Mouse (Mus musculus) liver, embryonic 16.5 days (tissue): ENCODE measurements around the gene Kcnk3. TPM values are rescaled to one million over a fixed set of nuclear protein-coding genes. Genes with fewer than 3 reads are reported as not detected.

Experiments
- ATAC-seq: fragments of 200-750 bp; cut with Nextera tagmentation; 2 replicates; pipeline ENCODE4 v1.8.0; 2017; ENCODE audit warnings: low read depth, mild to moderate bottlenecking, moderate number of reproducible peaks, moderate library complexity
- H3K27ac ChIP-seq: fragments of 300-500 bp; sonication (generic); 2 replicates; pipeline ENCODE4 v1.5.1; 2014; ENCODE audit warnings: mild to moderate bottlenecking, low read length
- H3K27me3 ChIP-seq: fragments of 300-500 bp; sonication (generic); 2 replicates; pipeline ENCODE4 v1.6.1; 2014; ENCODE audit warnings: low read depth, low read length, mixed read lengths; ENCODE audit not compliant: control insufficient read depth, insufficient read depth
- H3K36me3 ChIP-seq: fragments of 300-500 bp; sonication (generic); 2 replicates; pipeline ENCODE4 v1.6.1; 2014; ENCODE audit warnings: mild to moderate bottlenecking; ENCODE audit not compliant: control insufficient read depth, insufficient read depth
- H3K4me1 ChIP-seq: fragments of 300-500 bp; sonication (generic); 2 replicates; pipeline ENCODE4 v1.6.1; 2014; ENCODE audit warnings: low read depth, low read length, mixed read lengths; ENCODE audit not compliant: control insufficient read depth
- H3K4me2 ChIP-seq: fragments of 300-500 bp; sonication (generic); 2 replicates; pipeline ENCODE4 v1.6.1; 2014; ENCODE audit warnings: low read depth, low read length, mixed read lengths
- H3K4me3 ChIP-seq: fragments of 300-500 bp; sonication (generic); 2 replicates; pipeline ENCODE4 v1.5.1; 2014; ENCODE audit warnings: low read depth, mild to moderate bottlenecking, low read length
- H3K9ac ChIP-seq: fragments of 300-500 bp; sonication (generic); 2 replicates; pipeline ENCODE4 v1.6.1; 2014; ENCODE audit warnings: low read depth, low read length
- H3K9me3 ChIP-seq: fragments of 300-500 bp; sonication (generic); replicated peaks from 2 replicates; pipeline ENCODE4 v1.6.1; 2016; ENCODE audit warnings: low read length; ENCODE audit not compliant: control insufficient read depth
- WGBS: fragments of 180-500 bp; shearing (Covaris S2); extraction: QIAGEN DNeasy Blood & Tissue Kit; methylation state at CpG from one replicate; pipeline ENCODE4 v1.1.7; 2014; ENCODE audit not compliant: insufficient replicate concordance; 5-methylcytosine and 5-hydroxymethylcytosine counted together
- polyA plus RNA-seq: library from polyadenylated mRNA; unstranded; fragments of >200 nt; fragmentation: Nextera tagmentation; extraction: Ambion mirVana; gene quantifications from 2 replicates; pipeline ENCODE4 v1.2.1, GENCODE M21; 2015

Gene Kcnk3
- polyA plus RNA-seq, 1 experiment from 2014 or later = 0.47 TPM

DNA sequence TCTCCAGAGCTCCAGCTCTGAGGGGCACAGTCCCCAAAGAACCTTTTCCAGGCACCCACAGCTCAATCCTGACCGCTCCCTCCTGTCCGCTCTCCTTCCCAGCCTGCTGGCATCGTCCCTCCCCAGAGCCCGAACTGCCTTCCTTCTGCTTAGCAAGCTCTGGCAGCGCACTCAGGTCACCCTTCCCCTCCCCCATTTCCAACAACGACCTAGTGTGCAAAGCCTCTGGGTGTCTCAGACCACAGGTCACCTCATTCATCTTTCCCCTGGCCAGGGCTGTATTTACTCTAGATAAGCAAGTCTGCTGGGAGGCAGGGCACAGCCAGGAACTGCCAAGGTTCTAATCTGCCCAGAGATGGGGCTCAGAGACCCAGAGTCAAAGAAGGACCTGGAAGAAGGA, 27.4 kb downstream of the Kcnk3 start:
- no peak overlapping the region for H3K4me2 ChIP-seq
- H3K9ac ChIP-seq = no peak overlapping the region
- H3K27me3 ChIP-seq = no peaks in the 10 kb centered on the region
- no peak overlapping the region for H3K4me3 ChIP-seq
- ATAC-seq = peak; percentile 70
- no peaks in the 10 kb centered on the region for H3K9me3 ChIP-seq
- no peaks in the 10 kb centered on the region for H3K36me3 ChIP-seq
- H3K27ac ChIP-seq = no peak overlapping the region
- WGBS = 39% methylated on average over 6 of the region's 6 CpGs
- peaks cover 12% of the 10 kb centered on the region for H3K4me1 ChIP-seq

GRCm38 (mm10) chr5:30615819-30616218, 27.8 kb downstream of the Kcnk3 start:
- Histone ChIP-seq H3K36me3 (no peaks in the 10 kb centered on the region), H3K4me3 (no peak overlapping the region), H3K9me3 (no peaks in the 10 kb centered on the region), H3K27me3 (peaks cover 3% of the 10 kb centered on the region; the same call in 1 of the 2 replicates), H3K9ac (no peak overlapping the region), H3K4me2 (no peak overlapping the region), H3K27ac (no peak overlapping the region), H3K4me1 (peaks cover 12% of the 10 kb centered on the region)
- no peak for ATAC-seq
- WGBS = 48% methylated on average over 4 of the region's 4 CpGs

DNA sequence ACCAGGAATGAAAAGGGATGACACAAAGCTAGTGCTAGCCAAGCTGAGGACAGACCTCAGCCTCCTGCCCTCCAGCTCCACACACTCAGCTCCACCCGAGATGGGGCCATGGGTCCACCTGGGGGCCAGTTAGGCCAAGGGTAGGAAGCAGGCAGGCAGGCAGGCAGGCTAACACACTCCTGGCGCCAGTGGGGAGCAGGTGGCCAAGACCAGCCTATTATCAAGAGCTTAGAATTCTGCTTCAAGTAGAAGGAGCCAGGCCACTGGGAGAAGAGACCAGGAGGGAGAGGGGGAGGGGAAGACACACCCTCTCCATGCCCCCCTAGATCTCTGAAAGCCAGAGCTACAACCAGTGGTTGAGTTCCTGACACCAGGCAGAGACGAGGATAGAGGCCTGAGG, 28.7 kb downstream of the Kcnk3 start:
- no peak for ATAC-seq
- Histone ChIP-seq H3K4me2 (no peak overlapping the region), H3K36me3 (no peaks in the 10 kb centered on the region), H3K9me3 (no peaks in the 10 kb centered on the region), H3K4me1 (peaks cover 12% of the 10 kb centered on the region), H3K9ac (no peak overlapping the region), H3K4me3 (no peak overlapping the region), H3K27me3 (peaks cover 11% of the 10 kb centered on the region), H3K27ac (no peak overlapping the region)
- 22% methylated on average over 3 of the region's 3 CpGs for WGBS

DNA sequence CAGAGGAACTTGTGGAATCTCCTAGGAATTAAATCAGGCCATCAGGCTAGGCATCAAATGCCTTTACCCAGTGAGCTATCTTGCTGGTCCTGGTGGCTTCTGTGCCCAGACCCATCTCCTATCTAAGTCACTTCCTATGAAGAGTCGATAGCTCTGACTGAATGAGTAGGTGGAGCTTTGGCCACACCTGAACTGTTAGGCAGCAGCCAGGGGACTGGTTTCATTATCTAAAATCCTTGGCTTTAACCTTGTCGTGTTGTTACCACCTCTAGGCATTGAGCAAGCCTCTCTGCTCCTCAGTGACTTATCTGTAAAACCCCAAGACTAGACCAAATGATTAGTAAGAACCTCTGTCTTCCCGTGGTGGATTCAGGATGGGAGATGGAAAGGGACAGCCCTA, 29.4 kb downstream of the Kcnk3 start:
- 5% methylated on average over 3 of the region's 3 CpGs for WGBS
- Histone ChIP-seq H3K9ac (no peak overlapping the region), H3K9me3 (no peaks in the 10 kb centered on the region), H3K4me3 (no peak overlapping the region), H3K36me3 (no peaks in the 10 kb centered on the region), H3K4me1 (peaks cover 15% of the 10 kb centered on the region), H3K27me3 (peaks cover 18% of the 10 kb centered on the region), H3K4me2 (0 out of 2 replicates have a peak overlapping the region, but pooled peaks have one; percentile 4), H3K27ac (no peak overlapping the region)
- no peak for ATAC-seq

DNA sequence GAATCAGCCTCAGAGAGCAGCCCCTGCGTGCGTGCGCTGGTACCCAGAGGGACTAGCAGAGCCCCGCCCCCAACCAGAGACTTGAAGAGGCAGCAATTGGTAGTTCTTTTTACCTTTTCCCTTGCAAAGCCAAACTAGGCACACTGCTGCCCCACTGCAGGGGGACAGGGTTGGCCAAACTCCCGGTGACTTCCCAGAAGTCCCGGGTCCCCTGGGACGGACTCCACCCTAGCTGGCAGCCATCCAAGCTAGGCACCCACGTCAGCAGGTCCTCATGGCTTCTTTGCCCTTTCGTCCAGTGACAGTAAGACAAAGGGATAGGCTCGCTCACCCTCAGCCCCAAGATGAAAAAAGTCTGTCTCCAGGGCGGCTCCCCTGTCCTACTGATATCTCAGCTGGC, 29.9 kb downstream of the Kcnk3 start:
- Histone ChIP-seq H3K4me2 (no peak overlapping the region), H3K4me3 (no peak overlapping the region), H3K36me3 (no peaks in the 10 kb centered on the region), H3K27ac (no peak overlapping the region), H3K4me1 (peaks cover 18% of the 10 kb centered on the region), H3K9me3 (no peaks in the 10 kb centered on the region), H3K27me3 (peaks cover 23% of the 10 kb centered on the region), H3K9ac (no peak overlapping the region)
- WGBS = 29% methylated on average over 11 of the region's 11 CpGs
- peak; percentile 49; the same call in 1 of the 2 replicates for ATAC-seq

GRCm38 (mm10) chr5:30618376-30619003, 30.5 kb downstream of the Kcnk3 start:
- Histone ChIP-seq H3K9me3 (no peaks in the 10 kb centered on the region), H3K27ac (no peak overlapping the region), H3K4me2 (no peak overlapping the region), H3K4me3 (no peak overlapping the region), H3K36me3 (no peaks in the 10 kb centered on the region), H3K27me3 (peaks cover 25% of the 10 kb centered on the region), H3K4me1 (peaks cover 18% of the 10 kb centered on the region), H3K9ac (no peak overlapping the region)
- no peak for ATAC-seq
- 64% methylated on average over 8 of the region's 8 CpGs for WGBS

DNA sequence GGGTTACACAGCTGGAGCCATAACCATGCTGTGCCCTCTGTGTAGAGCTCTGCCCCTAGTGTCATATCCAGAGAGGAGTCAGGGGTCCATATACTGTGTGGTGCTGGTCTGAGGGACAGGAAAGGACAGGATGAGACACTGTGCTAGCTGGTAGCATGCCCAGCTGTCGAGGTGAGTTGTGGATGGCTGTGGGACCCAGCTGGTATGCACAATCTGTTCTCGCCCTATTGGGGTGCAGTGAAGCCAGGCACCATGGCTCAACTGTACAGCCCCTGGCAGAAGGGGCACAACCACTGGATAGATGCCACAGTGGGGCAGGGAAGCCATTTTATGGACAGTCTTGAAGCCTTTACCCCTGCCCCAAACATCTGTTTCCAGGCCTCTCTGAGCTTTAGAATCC, 31.2 kb downstream of the Kcnk3 start:
- H3K27me3 ChIP-seq = peaks cover 27% of the 10 kb centered on the region
- H3K4me1 ChIP-seq = peaks cover 15% of the 10 kb centered on the region
- no peaks in the 10 kb centered on the region for H3K9me3 ChIP-seq
- 29% methylated on average over 2 of the region's 2 CpGs for WGBS
- no peak overlapping the region for H3K9ac ChIP-seq
- no peak overlapping the region for H3K27ac ChIP-seq
- H3K36me3 ChIP-seq = no peaks in the 10 kb centered on the region
- no peak overlapping the region for H3K4me2 ChIP-seq
- H3K4me3 ChIP-seq = no peak overlapping the region
- no peak for ATAC-seq

- H3K36me3 ChIP-seq = no peaks in the 10 kb centered on the region
- H3K27ac ChIP-seq = no peak overlapping the region
- H3K4me2 ChIP-seq = no peak overlapping the region
- H3K9ac ChIP-seq = no peak overlapping the region
- H3K4me1 ChIP-seq = peaks cover 10% of the 10 kb centered on the region
- no peak overlapping the region for H3K4me3 ChIP-seq
- peaks cover 28% of the 10 kb centered on the region for H3K27me3 ChIP-seq
- 90% methylated on average over 20 of the region's 20 CpGs for WGBS
- no peaks in the 10 kb centered on the region for H3K9me3 ChIP-seq
- ATAC-seq = no peak
These were observed 32.6 kb downstream of the Kcnk3 start for GRCm38 (mm10) chr5:30620567-30620966.

DNA sequence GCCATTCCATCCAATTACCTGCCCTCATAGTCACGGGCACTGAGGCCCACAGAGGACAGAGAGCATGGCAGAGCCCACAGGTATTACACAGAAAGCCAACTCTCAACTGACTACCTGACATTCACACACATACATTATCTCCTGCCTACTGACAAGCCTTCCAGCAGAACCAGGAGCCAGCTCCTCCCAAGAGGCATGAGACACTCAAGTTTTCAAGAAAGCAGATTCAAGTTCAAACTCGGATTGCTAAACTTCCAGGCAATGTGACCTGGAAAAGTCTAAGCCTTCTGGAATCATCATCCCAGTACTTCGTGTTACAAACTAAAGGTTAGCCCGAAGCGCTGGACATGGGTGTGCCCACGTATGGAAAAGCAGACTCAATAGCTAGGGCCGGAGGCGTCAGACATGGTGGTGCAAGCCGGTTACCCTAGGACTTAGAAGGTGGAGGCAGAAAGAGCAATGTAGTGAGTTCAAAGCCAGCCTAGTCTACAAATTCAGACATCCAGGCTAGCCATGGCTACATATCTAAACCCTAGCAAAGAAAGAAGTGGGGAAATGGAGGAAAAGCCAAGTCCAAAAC, 33.3 kb downstream of the Kcnk3 start:
- ATAC-seq = no peak
- peaks cover 28% of the 10 kb centered on the region for H3K27me3 ChIP-seq

More for the DNA sequence above, 33.3 kb downstream of the Kcnk3 start:
- H3K9ac ChIP-seq = no peak overlapping the region
- no peak overlapping the region for H3K27ac ChIP-seq
- H3K4me2 ChIP-seq = no peak overlapping the region
- H3K36me3 ChIP-seq = no peaks in the 10 kb centered on the region
- H3K4me3 ChIP-seq = no peak overlapping the region
- peaks cover 10% of the 10 kb centered on the region for H3K4me1 ChIP-seq
- no peaks in the 10 kb centered on the region for H3K9me3 ChIP-seq
- WGBS = 73% methylated on average over 9 of the region's 9 CpGs
